Mouse (Mus musculus): ENCODE measurements at regions not wholly inside any gene's neighbourhood (a gene's known extent, or its start where the extent isn't known, plus 50 kb on each side); places are given as distances from the start of the nearest gene placed in this dataset.
"Not testable (repeated sequence)": the region's sequence is repeated elsewhere in the genome, so short reads cannot be mapped to it uniquely, and the experiment has no call there.

DNA sequence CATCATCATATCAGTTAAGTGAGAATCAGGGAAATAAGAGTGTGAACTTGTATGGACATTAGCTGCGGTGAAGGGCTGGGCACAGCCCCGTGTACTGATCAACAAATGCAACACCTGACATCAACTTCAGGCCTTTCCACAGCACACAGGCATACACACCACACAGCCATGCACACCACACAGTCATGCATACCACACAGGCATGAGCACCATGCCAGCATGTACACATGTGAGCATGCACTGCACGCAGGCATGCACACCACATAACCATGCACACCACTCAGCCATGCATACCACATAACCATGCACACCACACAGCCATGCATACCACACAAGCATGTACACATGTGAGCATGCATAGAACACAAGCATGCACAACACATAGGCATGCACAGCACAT lies 325.0 kb downstream of the Ajap1 start:
- Histone ChIP-seq H3K4me1 (replicated peaks) (no peaks in the 10 kb centered on the region), H3K9me3 (replicated peaks) (no peaks in the 10 kb centered on the region), H3K4me2 (no peak overlapping the region), H3K27me3 (no peaks in the 10 kb centered on the region), H3K9ac (no peak overlapping the region), H3K4me3 (no peak overlapping the region), H3K36me3 (no peaks in the 10 kb centered on the region), H3K27ac (no peak overlapping the region)
- WGBS, result 91% methylated on average over 3 of the region's 3 CpGs
- ATAC-seq (replicated peaks; ENCODE audit: insufficient number of reproducible peaks, insufficient read depth, low FRiP score, low read depth), result no peak

DNA sequence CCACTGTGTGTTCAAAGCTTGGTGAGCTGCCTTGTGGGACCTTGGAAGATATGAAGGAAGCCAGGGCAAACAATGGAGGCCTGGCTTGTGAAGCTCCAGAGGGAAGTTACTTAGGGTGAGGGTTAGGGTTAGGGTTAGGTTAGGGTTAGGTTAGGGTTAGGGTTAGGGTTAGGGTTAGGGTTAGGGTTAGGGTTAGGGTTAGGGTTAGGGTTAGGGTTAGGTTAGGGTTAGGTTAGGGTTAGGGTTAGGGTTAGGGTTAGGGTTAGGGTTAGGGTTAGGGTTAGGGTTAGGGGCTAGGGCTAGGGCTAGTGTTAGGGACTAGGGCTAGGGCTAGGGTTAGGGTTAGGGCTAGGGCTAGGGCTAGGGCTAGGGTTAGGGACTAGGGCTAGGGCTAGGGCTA lies 329.7 kb downstream of the Ajap1 start:
- not testable (repeated sequence) for H3K4me1 ChIP-seq (replicated peaks); H3K9me3 ChIP-seq (replicated peaks); H3K27ac ChIP-seq; H3K36me3 ChIP-seq; ATAC-seq (replicated peaks; ENCODE audit: insufficient number of reproducible peaks, insufficient read depth, low FRiP score, low read depth); H3K4me2 ChIP-seq; H3K9ac ChIP-seq; H3K4me3 ChIP-seq; H3K27me3 ChIP-seq

DNA sequence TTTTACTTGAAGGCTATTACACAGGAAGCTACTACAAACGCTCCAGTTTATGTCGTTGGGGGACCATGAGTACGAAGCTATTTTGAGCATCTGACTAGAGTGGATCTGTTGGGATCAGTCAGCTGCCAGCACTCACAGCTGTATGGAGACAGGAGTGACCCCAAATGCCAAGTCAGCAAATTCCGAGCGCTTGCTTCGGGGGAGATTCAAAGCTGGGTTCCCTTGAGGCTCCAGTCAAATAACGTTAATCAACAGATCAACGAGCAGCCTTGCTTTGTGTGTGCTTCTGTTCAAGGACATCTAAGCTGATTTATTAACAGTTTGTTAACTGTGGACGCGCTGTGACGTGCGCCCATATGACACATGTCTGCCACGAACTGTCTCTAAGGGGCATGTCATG lies 349.5 kb downstream of the Ajap1 start:
- Histone ChIP-seq H3K4me3 (no peak overlapping the region), H3K36me3 (no peaks in the 10 kb centered on the region), H3K27me3 (no peaks in the 10 kb centered on the region), H3K9me3 (replicated peaks) (no peaks in the 10 kb centered on the region), H3K9ac (no peak overlapping the region), H3K4me2 (no peak overlapping the region), H3K4me1 (replicated peaks) (no peaks in the 10 kb centered on the region), H3K27ac (no peak overlapping the region)
- 75% methylated on average over 13 of the region's 13 CpGs for WGBS
- no peak for ATAC-seq (replicated peaks; ENCODE audit: insufficient number of reproducible peaks, insufficient read depth, low FRiP score, low read depth)

DNA sequence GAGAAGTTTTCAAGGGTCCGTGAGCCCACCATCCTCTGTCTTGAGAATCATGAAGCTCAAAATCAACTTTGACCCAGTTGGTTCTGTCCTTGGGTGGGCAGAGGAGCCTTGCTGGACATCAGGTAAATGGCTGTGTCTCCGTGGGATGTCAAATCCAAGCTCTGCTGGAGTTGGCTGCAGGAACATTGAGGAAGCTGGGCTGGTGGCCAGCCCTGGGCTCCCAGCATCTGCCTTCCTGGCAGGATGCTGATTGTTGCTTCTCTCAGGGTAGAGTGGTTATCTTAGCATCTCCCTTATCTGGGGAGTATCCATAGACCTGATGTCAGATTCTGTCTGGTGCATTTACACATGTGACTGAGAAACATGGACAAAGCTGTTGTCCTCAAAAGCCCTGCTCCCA lies 353.3 kb downstream of the Ajap1 start:
- no peak overlapping the region for H3K27ac ChIP-seq
- no peaks in the 10 kb centered on the region; the same call in 1 of the 2 replicates for H3K9me3 ChIP-seq (replicated peaks)
- 83% methylated on average over 2 of the region's 2 CpGs for WGBS
- no peak for ATAC-seq (replicated peaks; ENCODE audit: insufficient number of reproducible peaks, insufficient read depth, low FRiP score, low read depth)
- no peak overlapping the region for H3K9ac ChIP-seq
- H3K4me2 ChIP-seq, result no peak overlapping the region
- no peak overlapping the region for H3K4me3 ChIP-seq
- no peaks in the 10 kb centered on the region for H3K4me1 ChIP-seq (replicated peaks)
- no peaks in the 10 kb centered on the region for H3K27me3 ChIP-seq
- H3K36me3 ChIP-seq, result no peaks in the 10 kb centered on the region

DNA sequence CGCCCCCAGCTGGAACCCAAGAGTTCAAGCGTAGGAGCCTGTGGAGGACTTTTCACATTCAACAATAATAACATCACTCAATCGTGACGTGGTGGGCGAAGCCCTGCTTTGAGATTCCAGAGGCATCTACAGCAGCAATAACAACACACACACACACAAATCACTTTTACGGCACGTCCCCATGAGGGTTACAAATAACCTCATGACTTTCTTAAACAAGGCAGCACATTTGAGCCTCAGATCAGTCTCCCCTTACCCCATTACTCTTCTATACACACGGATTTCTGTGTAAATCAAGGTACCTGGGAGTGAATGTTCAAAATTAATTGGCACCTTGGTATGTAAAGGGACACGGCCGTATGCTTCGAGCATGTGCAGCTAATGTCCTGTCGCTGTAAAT lies 354.4 kb downstream of the Ajap1 start:
- Histone ChIP-seq H3K9ac (no peak overlapping the region), H3K9me3 (replicated peaks) (no peaks in the 10 kb centered on the region; the same call in 1 of the 2 replicates), H3K4me1 (replicated peaks) (no peaks in the 10 kb centered on the region), H3K36me3 (no peaks in the 10 kb centered on the region), H3K27ac (no peak overlapping the region), H3K4me3 (no peak overlapping the region), H3K4me2 (no peak overlapping the region), H3K27me3 (no peaks in the 10 kb centered on the region)
- ATAC-seq (replicated peaks; ENCODE audit: insufficient number of reproducible peaks, insufficient read depth, low FRiP score, low read depth), result no peak
- 88% methylated on average over 12 of the region's 12 CpGs for WGBS

DNA sequence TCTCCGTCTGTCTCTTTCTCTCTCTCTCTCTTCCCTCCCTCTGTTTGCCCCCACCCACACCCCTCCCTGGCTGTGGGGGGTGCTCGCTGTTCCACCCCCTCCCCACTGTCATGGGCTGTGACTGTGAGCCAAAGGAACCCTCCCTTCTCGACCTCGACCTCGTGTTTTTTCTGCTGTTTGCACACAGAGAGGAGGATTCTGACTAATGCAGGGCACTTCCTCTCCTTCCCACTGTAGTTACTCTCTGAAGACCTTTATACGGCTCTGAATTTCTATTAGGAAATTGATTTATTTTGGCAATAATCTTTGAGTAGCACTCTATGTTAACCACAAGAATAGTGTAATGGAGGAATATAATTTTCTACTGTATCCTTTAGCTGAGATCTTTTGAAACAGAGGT lies 362.1 kb downstream of the Ajap1 start:
- ATAC-seq (replicated peaks; ENCODE audit: insufficient number of reproducible peaks, insufficient read depth, low FRiP score, low read depth), result no peak
- H3K9ac ChIP-seq, result no peak overlapping the region
- no peaks in the 10 kb centered on the region for H3K36me3 ChIP-seq
- H3K27ac ChIP-seq, result no peak overlapping the region
- no peaks in the 10 kb centered on the region for H3K4me1 ChIP-seq (replicated peaks)
- H3K4me3 ChIP-seq, result no peak overlapping the region
- H3K27me3 ChIP-seq, result no peaks in the 10 kb centered on the region
- no peak overlapping the region for H3K4me2 ChIP-seq
- H3K9me3 ChIP-seq (replicated peaks), result no peaks in the 10 kb centered on the region
- 44% methylated on average over 6 of the region's 6 CpGs for WGBS

DNA sequence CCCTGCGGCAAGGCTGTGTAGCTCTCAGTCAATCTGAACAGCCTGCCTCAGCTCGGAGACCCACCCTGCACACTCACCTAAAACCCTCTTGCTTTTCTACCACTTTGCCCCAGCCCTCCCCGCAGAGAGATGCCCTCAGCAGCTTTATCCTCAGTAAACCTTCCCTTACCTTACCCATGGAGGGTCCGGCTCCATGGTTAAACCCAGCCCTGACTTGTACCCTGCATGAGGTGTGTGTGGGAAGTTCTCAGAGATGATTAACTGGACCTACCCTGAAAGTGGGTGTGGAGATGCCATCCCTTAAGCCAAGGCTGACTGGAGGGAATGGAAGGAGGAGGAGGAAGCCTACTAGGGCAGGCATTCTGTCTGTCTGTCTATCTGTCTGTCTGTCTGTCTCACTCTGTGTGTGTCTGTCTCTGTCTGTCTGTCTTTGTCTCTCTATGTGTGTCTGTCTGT lies 362.9 kb downstream of the Ajap1 start:
- Histone ChIP-seq H3K9ac (no peak overlapping the region), H3K4me3 (no peak overlapping the region)
- 64% methylated on average over 4 of the region's 4 CpGs for WGBS

DNA sequence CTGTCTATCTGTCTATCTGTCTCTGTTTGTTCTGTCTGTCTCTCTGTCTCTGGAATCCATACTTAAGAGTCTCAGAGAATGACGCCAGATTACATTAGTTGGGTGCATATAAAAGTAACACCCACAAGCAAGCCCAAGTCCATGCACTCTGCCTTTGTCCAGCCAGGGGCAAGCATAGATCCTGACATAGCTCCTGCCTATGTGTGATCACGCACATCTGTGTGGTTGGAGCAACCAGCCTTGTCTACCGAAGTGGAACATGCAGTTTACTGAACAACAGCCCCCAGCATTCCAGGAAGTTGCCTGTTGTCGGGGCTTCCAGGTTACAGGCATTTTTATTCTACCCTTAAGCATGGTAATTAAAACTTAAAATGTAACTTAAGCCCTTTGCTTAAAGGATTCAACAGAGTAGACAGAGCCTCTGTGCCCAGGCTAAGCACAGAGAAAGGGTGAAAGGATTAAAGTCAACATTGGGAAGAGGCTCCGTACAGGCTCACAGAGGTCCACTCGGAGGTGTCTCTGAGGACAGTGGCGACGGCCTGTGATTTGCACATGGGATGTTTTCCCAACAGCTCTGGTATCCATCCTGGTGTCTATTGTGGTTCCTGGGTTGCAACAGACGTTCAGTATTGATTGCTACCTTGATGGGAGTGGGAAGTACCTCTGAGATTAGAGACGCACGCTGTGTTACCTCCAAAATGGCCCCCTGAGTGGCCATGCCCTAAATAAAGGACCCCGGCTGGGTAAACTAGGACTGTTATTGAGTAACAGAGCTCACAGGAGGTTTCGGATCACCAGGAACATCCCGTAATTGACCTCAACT lies 363.6 kb downstream of the Ajap1 start:
- Histone ChIP-seq H3K36me3 (no peaks in the 10 kb centered on the region), H3K9me3 (replicated peaks) (no peaks in the 10 kb centered on the region), H3K27ac (no peak overlapping the region), H3K9ac (no peak overlapping the region), H3K4me2 (no peak overlapping the region), H3K27me3 (no peaks in the 10 kb centered on the region), H3K4me3 (no peak overlapping the region), H3K4me1 (replicated peaks) (no peaks in the 10 kb centered on the region)
- no peak for ATAC-seq (replicated peaks; ENCODE audit: insufficient number of reproducible peaks, insufficient read depth, low FRiP score, low read depth)
- 71% methylated on average over 14 of the region's 14 CpGs for WGBS

More for the DNA sequence above, 362.9 kb downstream of the Ajap1 start:
- no peaks in the 10 kb centered on the region for H3K9me3 ChIP-seq (replicated peaks)
- H3K27ac ChIP-seq, result no peak overlapping the region
- H3K27me3 ChIP-seq, result no peaks in the 10 kb centered on the region
- H3K4me2 ChIP-seq, result no peak overlapping the region
- no peaks in the 10 kb centered on the region for H3K4me1 ChIP-seq (replicated peaks)
- no peaks in the 10 kb centered on the region for H3K36me3 ChIP-seq
- no peak for ATAC-seq (replicated peaks; ENCODE audit: insufficient number of reproducible peaks, insufficient read depth, low FRiP score, low read depth)

DNA sequence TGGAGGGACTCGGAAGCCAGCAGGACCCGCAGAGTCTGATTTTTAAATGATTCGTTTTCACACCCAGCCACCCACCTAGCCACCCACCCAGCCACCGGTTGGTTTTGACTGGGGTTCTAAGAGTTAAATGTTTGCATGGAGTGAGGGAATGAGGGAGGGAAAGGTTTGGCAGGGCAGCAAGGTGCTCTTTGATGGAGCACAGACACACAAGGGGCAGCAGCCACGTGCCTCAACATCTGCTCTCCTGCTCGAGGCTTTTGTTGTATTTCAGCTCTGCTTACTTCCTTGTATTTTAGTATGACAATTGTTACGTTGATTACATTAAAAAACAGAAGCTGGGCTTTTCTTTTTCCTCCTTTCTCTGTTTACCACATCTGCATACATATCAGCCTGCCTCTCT lies 367.6 kb downstream of the Ajap1 start:
- no peak overlapping the region for H3K9ac ChIP-seq
- no peak overlapping the region for H3K4me3 ChIP-seq
- H3K4me1 ChIP-seq (replicated peaks), result no peaks in the 10 kb centered on the region
- H3K36me3 ChIP-seq, result no peaks in the 10 kb centered on the region
- no peaks in the 10 kb centered on the region for H3K27me3 ChIP-seq
- 48% methylated on average over 7 of the region's 7 CpGs for WGBS
- ATAC-seq (replicated peaks; ENCODE audit: insufficient number of reproducible peaks, insufficient read depth, low FRiP score, low read depth), result no peak
- no peaks in the 10 kb centered on the region for H3K9me3 ChIP-seq (replicated peaks)
- no peak overlapping the region for H3K4me2 ChIP-seq
- H3K27ac ChIP-seq, result no peak overlapping the region

DNA sequence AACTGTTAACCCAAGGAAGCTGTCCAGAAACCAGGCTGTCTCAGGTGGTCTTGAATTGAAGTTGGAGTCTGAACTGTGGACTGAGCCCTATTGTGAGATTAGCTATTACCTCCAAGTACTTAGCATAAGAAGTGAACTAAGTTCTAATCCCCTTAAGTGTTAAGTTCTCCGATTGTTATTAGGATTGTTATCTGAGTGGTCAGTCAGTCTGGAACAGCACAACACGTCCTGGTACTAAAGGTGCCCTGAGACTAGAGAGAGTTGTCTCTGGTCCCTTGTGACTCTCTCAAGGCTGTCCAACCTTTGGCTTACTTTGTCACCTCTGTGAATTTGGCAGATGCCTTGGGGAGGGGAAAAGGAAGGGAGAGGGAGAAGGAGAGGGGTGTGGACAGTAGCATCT lies 369.0 kb downstream of the Ajap1 start:
- H3K9ac ChIP-seq, result no peak overlapping the region
- 49% methylated on average over 2 of the region's 2 CpGs for WGBS

DNA sequence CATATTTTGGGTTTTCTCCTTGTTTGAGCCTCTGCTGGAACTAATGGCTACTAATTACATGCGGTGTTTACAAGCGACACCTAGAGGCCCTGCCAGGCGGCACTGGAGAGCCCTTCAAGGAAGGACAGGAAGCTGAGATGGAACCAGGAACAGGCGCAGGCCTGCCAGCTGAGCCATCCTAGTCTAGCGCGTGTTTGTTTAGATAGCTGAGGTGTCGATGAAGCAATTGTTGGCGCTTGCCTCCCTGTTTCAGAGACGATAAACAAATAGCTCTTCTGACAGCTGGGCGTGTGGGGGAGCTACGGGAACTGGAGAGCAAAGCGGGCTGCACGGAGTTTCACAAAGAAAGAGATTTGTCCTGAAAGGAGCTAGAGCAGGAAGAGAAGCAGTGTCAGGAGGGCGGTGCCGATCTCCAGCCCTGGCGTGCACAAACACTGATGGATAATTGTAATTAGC lies 372.3 kb downstream of the Ajap1 start:
- Histone ChIP-seq H3K36me3 (no peaks in the 10 kb centered on the region), H3K4me3 (no peak overlapping the region), H3K9ac (no peak overlapping the region), H3K4me1 (replicated peaks) (no peaks in the 10 kb centered on the region), H3K27ac (no peak overlapping the region), H3K27me3 (no peaks in the 10 kb centered on the region), H3K4me2 (no peak overlapping the region), H3K9me3 (replicated peaks) (no peaks in the 10 kb centered on the region)
- WGBS, result 35% methylated on average over 16 of the region's 16 CpGs
- no peak for ATAC-seq (replicated peaks; ENCODE audit: insufficient number of reproducible peaks, insufficient read depth, low FRiP score, low read depth)

More for the DNA sequence above, 369.0 kb downstream of the Ajap1 start:
- Histone ChIP-seq H3K4me2 (no peak overlapping the region), H3K4me1 (replicated peaks) (no peaks in the 10 kb centered on the region), H3K4me3 (no peak overlapping the region), H3K36me3 (no peaks in the 10 kb centered on the region), H3K9me3 (replicated peaks) (no peaks in the 10 kb centered on the region), H3K27me3 (no peaks in the 10 kb centered on the region), H3K27ac (no peak overlapping the region)
- ATAC-seq (replicated peaks; ENCODE audit: insufficient number of reproducible peaks, insufficient read depth, low FRiP score, low read depth), result no peak

DNA sequence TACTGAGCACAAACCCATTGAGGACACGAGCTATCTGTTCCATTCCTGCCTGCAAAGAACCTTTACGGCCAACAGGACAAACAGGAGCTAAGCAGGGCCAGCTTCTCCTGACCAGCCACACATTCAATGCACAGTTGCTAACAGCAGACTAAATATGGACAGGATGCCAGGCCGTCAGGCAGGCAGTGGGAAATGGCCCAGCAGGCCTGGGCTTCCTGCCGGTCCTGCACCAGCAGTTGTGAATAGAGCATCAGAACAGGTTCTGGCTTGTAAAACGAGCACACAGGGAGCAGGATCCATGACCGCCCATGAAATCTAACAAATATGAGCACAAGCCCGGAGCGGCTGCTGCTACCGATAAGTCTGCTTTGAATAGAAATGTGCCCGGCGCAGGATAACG lies 384.0 kb downstream of the Ajap1 start:
- no peak overlapping the region for H3K27ac ChIP-seq
- no peaks in the 10 kb centered on the region for H3K9me3 ChIP-seq (replicated peaks)
- no peak overlapping the region for H3K9ac ChIP-seq
- no peak for ATAC-seq (replicated peaks; ENCODE audit: insufficient number of reproducible peaks, insufficient read depth, low FRiP score, low read depth)
- no peaks in the 10 kb centered on the region for H3K27me3 ChIP-seq
- no peak overlapping the region for H3K4me3 ChIP-seq
- no peaks in the 10 kb centered on the region for H3K36me3 ChIP-seq
- H3K4me1 ChIP-seq (replicated peaks), result no peaks in the 10 kb centered on the region
- H3K4me2 ChIP-seq, result no peak overlapping the region
- 78% methylated on average over 12 of the region's 12 CpGs for WGBS
